In the genomic region with DNA sequence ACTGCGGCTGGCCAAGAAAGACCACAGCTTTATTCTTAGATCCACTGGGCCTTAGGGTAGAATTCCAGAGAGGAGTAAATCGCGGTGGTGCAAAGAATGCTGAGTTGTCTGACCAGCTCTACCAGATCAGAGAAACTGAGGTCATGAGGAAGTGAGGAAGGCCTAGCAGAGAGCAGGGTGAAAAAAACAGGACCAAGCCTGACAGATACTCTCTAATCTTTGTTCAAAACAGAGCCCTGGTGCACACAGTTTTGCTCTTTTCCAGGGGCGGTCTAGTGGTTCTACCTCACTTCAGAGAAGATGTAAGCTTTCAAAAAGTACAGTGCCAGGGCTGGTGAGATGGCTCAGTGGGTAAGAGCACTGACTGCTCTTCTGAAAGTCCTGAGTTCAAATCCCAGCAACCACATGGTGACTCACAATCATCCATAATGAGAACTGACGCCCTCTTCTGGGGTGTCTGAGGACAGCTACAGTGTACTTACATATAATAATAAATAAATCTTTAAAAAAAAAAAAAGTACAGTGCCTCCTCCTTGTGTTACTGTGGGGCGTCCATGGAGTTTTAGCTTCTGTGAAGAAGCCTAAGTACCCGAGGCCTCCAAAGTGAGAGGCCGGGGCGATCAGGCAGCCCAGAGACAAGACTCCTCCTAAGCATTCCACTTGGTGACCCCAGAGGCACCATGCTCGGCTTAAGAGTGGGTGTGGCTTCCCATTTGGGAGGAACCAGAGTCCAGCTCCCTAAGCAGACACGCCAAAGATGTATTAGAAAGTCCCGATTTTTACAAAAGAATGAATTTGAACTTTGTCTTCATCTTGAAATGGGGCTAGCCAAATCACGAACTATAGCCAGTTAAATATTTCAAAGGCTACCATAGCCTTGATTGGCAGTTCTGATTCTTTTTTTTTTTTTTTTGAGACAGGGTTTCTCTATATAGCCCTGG, we compare ENCODE assay signal across 7 mouse cellular contexts. TPM values are rescaled to one million over a fixed set of nuclear protein-coding genes. Genes with fewer than 3 reads are reported as not detected.
DNase-seq lines count a peak whose midpoint lies in the region; ATAC-seq lines count a peak whose summit lies in the region.

No protein-coding gene starts in this region.

- peaks cover 3% of the 10 kb centered on the region; the same call in 1 of the 2 replicates for H3K4me1 ChIP-seq in embryonic facial prominence, embryonic 14.5 days (ENCODE audit: control insufficient read depth, insufficient read depth, low read length)
- H3K4me1 ChIP-seq in heart, embryonic 15.5 days (replicated peaks), result peaks cover 22% of the 10 kb centered on the region

- no peaks in the 10 kb centered on the region for H3K27me3 ChIP-seq in embryonic facial prominence, embryonic 14.5 days (replicated peaks; ENCODE audit: control insufficient read depth, insufficient read depth, low read length)
- no peaks in the 10 kb centered on the region for H3K27me3 ChIP-seq in heart, embryonic 15.5 days

- H3K27ac ChIP-seq in embryonic facial prominence, embryonic 14.5 days (replicated peaks; ENCODE audit: low read depth, low read length), result peak overlapping the region; percentile 80
- peak overlapping the region; percentile 82 for H3K27ac ChIP-seq in heart, embryonic 15.5 days

- peak; percentile 35 for ATAC-seq in embryonic facial prominence, embryonic 14.5 days (ENCODE audit: low read depth)
- 0 out of 2 replicates have a peak, but pooled peaks have one; percentile 37 for ATAC-seq in heart, embryonic 15.5 days (replicated peaks; ENCODE audit: insufficient number of reproducible peaks, insufficient read depth, low FRiP score, low read depth)

- peak overlapping the region; percentile 89 for H3K9ac ChIP-seq in embryonic facial prominence, embryonic 14.5 days (ENCODE audit: low read depth, low read length)
- H3K9ac ChIP-seq in heart, embryonic 15.5 days, result peak overlapping the region; percentile 57

- H3K36me3 ChIP-seq in embryonic facial prominence, embryonic 14.5 days (ENCODE audit: control insufficient read depth, insufficient read depth, low read length), result no peaks in the 10 kb centered on the region
- H3K36me3 ChIP-seq in heart, embryonic 15.5 days, result no peaks in the 10 kb centered on the region

- H3K4me2 ChIP-seq in embryonic facial prominence, embryonic 14.5 days (ENCODE audit: low read depth, low read length), result peak overlapping the region; percentile 60
- peak overlapping the region; percentile 61 for H3K4me2 ChIP-seq in heart, embryonic 15.5 days

- WGBS in embryonic facial prominence, embryonic 14.5 days, result 19% methylated on average over 13 of the region's 13 CpGs
- 24% methylated on average over 13 of the region's 13 CpGs for WGBS in heart, embryonic 15.5 days

- no peaks in the 10 kb centered on the region for H3K9me3 ChIP-seq in embryonic facial prominence, embryonic 14.5 days (ENCODE audit: control insufficient read depth, low read length)
- H3K9me3 ChIP-seq in heart, embryonic 15.5 days (replicated peaks), result no peaks in the 10 kb centered on the region

- H3K4me3 ChIP-seq in embryonic facial prominence, embryonic 14.5 days (ENCODE audit: low read depth, low read length), result peak overlapping the region; percentile 85
- peak overlapping the region; percentile 75 for H3K4me3 ChIP-seq in heart, embryonic 15.5 days

- DNase-seq in MEL-GATA-1-ER (ENCODE audit: extremely low read depth, low read depth), result peak; percentile 58
- peak; percentile 69 to 74 for DNase-seq in adrenal gland, postnatal 36 days
- DNase-seq in embryonic facial prominence, embryonic 14.5 days (ENCODE audit: low spot score), result peak; percentile 87
- DNase-seq in kidney, postnatal 25 days, result peak; percentile 69 to 82
- peak; percentile 83 for DNase-seq in lung, postnatal 36 days
- peak; percentile 27 for DNase-seq in right cerebral cortex, postnatal 4 days

RNA-seq across cellular contexts. Expression of gene 9430015G10Rik, which starts 0.9 kb away (rescaled TPM):
- 10 to 100 TPM; 10.4 to 11.5 TPM for total RNA-seq in adrenal gland, postnatal 36 days (2021)
- polyA plus RNA-seq in embryonic facial prominence, embryonic 14.5 days (2014; fragmentation: Nextera tagmentation; extraction: Ambion mirVana), result 26.6 and 30.9 TPM in 2 replicates
- polyA plus RNA-seq in heart, embryonic 15.5 days (2015; fragmentation: Nextera tagmentation; extraction: Ambion mirVana), result 11.6 and 19.4 TPM in 2 replicates

RNA-seq across cellular contexts. Expression of gene Rnf223, which starts 21.4 kb away (rescaled TPM):
- total RNA-seq in adrenal gland, postnatal 36 days (2021), result under 1 TPM in 1 of 2 experiments, not detected in 1; 0.10 TPM
- 0.31 and 0.45 TPM in 2 replicates for polyA plus RNA-seq in embryonic facial prominence, embryonic 14.5 days (2014; fragmentation: Nextera tagmentation; extraction: Ambion mirVana)
- 0.19 and 0.30 TPM in 2 replicates for polyA plus RNA-seq in heart, embryonic 15.5 days (2015; fragmentation: Nextera tagmentation; extraction: Ambion mirVana)

RNA-seq across cellular contexts. Expression of gene Ttll10, which starts 49.7 kb away (rescaled TPM):
- total RNA-seq in adrenal gland, postnatal 36 days (2021), result under 1 TPM in 1 of 2 experiments, not detected in 1; 0.16 TPM
- 1.2 and 2.8 TPM in 2 replicates for polyA plus RNA-seq in embryonic facial prominence, embryonic 14.5 days (2014; fragmentation: Nextera tagmentation; extraction: Ambion mirVana)
- polyA plus RNA-seq in heart, embryonic 15.5 days (2015; fragmentation: Nextera tagmentation; extraction: Ambion mirVana), result 0.59 and 1.1 TPM in 2 replicates

Comparison
In these comparisons a context has a peak if more than half of its experiments do, and no peak if none do; other contexts are left out.
1. Peak in every context shown above with its lines: DNase-seq, ATAC-seq, H3K4me3 ChIP-seq and H3K27ac ChIP-seq.
2. DNase-seq: peak in every context shown above with its lines; median percentile 87 in embryonic facial prominence, embryonic 14.5 days; 83 in lung, postnatal 36 days; 76 in kidney, postnatal 25 days; 72 in adrenal gland, postnatal 36 days; 58 in MEL-GATA-1-ER; 27 in right cerebral cortex, postnatal 4 days.